Mouse (Mus musculus) heart, adult 9 months (tissue): Measurements from ENCODE around the gene Gm7544.
"Not testable (repeated sequence)": the region's sequence is repeated elsewhere in the genome, so short reads cannot be mapped to it uniquely, and the experiment has no call there.

Source experiments
- DNase-seq, 2 experiments: peaks; one replicate each; pipeline ENCODE4 v3.0.0; 2022; ENCODE audit warnings: low spot score in 2 of 2

Gene Gm7544

GRCm38 (mm10) chr1:82955913-82956312, at the start of gene Gm7544:
Gene Gm7544 (minus strand): TSS chr1:82956013.
- DNase-seq, result not testable (repeated sequence)

DNA sequence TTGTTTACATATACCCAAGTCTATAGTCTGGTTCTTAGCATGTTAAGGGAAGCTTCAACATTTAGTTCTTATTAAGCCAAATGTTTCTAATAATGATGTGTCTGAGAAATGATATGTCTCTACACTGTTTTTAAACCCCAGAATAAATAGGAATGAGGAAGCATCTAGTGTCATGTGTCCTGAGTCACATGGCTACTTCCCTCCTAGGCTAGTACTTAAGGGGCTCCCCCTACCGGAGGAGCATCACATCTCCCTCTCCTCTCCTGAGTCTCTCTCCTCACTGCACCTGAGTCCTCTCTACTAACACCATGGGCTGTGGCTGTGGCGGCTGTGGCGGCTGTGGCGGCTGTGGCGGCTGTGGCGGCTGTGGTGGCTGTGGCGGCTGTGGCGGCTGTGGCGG, 44.5 kb upstream of the Gm7544 start, which contains the start of gene Gm47959:
Gene Gm47959 (plus strand): TSS at position 243 of the 400 bp plus-strand sequence.
- not testable (repeated sequence) for DNase-seq

DNA sequence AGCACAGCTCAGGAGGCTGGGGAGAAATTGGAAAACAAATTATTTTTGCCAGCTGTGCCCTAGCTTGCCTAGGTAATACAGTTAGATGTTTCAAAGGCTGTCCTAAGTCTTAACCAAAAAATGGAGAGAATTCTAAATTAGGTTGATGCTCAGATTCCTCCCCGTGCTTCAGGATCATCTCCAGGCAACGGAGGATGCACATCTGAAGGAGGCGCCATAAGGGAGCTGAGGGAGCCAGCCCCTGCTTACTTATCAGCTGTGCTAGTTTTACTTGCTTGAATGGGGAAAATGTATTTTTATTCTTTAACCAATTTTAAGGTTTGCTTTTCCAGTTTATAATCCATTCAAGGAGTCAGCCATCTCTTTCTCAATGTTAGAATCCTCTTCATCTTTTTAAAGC, 38.1 kb upstream of the Gm7544 start:
- no peak for DNase-seq

DNA sequence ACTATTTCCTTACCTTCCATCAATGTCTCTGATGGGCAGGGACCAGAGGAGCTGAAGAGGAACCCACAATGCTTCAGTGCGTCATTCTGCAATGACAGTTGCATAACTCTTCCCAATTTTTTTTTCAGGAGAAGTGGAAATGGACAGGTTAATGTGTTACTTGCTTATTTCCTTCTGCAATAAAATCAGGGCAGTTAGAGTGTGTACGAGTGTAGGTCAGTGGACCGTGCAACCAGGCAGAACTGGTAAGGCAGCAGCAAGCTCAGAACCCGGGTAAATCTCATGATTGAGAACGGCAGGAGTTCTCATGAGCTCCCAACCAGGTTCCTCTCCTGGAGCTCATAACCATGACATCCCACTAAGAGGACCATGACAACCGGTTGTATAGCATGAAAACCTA, 36.3 kb upstream of the Gm7544 start:
- DNase-seq, result no peak

GRCm38 (mm10) chr1:82991596-82991995, 35.8 kb upstream of the Gm7544 start:
- no peak for DNase-seq

GRCm38 (mm10) chr1:82991062-82991461, 35.2 kb upstream of the Gm7544 start:
- no peak for DNase-seq

GRCm38 (mm10) chr1:82987530-82988198, 31.9 kb upstream of the Gm7544 start:
- DNase-seq, result peak; percentile 11 to 66

GRCm38 (mm10) chr1:82986738-82987137, 30.9 kb upstream of the Gm7544 start:
- no peak for DNase-seq

- DNase-seq, result no peak
These were observed 22.0 kb upstream of the Gm7544 start for GRCm38 (mm10) chr1:82977840-82978239.

DNA sequence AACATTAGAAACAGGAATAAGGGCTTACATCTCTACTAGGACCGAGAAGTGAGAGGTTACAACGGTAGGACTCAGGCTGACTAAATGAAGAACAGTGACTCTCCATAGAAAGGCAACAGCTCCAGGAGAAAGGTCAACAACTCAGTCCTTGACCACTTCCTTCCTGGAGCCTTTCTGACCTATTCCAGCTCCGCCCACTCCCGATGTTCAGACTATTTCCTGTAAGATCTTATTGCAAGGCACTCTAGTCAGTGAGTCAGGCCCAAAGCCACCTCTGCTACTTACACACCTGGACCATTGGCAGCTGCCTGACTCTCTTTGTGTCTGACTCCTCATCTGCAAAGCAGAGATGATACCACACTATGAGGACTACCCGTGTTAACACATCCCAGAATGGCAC, 19.9 kb upstream of the Gm7544 start:
- DNase-seq, result no peak

DNA sequence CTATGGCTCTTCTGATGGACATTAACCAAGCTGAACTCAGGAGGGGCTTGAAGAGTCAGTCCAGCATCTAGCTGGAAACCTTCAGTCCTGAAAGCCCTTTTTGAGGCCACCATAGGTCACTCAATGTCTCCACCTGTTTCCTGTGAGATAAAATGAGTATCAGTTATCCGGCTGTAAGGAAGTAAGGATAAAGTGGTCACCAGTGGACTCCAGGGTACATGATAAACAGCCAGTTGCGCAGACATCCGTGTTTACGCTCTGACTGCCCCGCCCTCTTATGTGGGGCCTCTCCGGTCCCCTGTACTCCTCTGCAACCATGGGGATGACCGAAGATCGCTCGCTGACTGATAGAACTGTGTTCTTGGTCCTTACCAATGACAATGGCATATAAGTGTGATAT, 18.5 kb upstream of the Gm7544 start:
- DNase-seq, result no peak

DNA sequence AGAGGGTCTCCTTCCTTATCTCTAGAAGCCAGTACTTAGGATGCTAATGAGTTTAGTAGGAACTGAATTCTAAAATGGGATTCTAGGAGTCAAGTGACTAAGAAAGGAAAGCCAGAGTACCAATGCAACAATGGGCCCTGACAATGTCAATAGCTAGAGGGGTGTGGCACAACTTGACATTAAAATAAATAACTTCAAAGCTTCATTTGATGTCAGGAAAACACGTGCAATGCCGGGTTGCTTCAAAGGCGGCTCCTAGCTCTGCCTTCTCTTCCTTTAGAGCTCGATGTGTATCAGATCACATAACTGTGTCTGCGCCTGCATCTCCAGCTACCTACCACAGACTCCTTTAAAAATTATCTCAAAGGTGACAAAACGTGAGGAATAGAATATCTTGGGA, 18.1 kb upstream of the Gm7544 start:
- DNase-seq, result no peak

- no peak for DNase-seq
These were observed 17.4 kb upstream of the Gm7544 start for GRCm38 (mm10) chr1:82973244-82973643.

DNA sequence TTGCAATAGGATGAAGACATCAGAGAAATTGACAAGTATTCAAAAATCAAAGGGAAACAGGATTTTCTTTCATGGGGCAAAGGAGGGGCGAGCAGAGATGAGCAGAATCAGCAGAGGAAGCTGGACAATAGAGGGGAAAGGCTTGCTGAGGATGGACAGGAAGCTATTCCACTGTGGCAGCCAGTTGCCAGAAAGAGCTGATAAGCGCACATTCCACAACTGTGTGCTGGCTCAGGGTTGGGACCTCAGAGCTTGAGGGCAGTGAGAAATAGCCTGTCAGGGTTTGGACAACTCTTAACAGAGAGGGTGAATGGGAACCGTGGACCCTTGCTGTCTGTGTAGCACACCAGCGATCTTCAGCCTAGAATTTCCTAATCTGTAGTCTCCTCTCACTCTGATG, 16.2 kb upstream of the Gm7544 start:
- DNase-seq, result peak; percentile 18 to 21

DNA sequence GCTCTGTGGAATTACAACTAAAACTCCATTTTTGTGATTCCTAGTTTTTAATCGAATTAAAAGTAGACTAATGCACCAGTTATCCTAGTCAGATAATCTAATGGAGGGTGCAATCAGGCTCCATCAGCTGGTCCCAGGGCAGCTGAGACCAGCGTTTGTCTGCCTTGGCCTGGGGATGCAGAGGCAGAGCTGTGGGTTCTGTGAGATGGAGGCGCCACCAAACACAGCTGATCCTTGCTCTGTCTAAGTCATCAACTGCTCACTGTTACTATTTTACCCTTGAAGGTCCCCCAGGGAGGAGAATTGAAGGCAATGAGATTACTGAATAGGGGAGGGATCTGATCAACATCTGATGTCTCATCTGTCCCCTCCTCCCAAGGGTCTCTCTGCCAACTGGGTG, 10.6 kb upstream of the Gm7544 start:
- DNase-seq, result no peak

- no peak for DNase-seq
These were observed 4.1 kb upstream of the Gm7544 start, which contains the start of gene Gm47955 for GRCm38 (mm10) chr1:82959870-82960385. Gene Gm47955 (plus strand): TSS chr1:82960286.

DNA sequence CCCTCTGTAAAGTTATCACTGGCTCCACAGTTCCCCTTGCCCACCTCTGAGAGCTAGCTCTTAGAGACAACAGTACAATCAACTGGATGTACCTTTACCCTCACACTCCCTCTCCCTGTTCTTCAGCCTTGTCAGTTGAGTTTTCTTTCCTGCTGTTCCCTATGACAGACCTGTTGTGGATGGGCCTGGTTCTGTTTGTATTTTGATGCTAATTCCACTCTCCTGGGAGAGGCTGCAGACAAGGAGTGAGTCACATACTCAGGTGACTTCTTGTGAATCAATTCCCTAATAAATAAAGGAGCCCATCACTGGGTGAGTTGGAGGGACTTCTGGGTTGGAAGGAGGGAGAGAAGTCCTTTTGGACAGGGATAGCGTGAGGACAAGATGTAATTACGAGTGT, 7.2 kb downstream of the Gm7544 start:
- DNase-seq, result no peak

- not testable (repeated sequence) for DNase-seq
These were observed 9.8 kb downstream of the Gm7544 start for GRCm38 (mm10) chr1:82946029-82946428.

- not testable (repeated sequence) for DNase-seq
These were observed 12.5 kb downstream of the Gm7544 start, which contains the start of gene A030003K21Rik for GRCm38 (mm10) chr1:82943295-82943694. Gene A030003K21Rik (minus strand): TSS chr1:82943388.

GRCm38 (mm10) chr1:82942505-82942904, 13.3 kb downstream of the Gm7544 start:
- not testable (repeated sequence) for DNase-seq

DNA sequence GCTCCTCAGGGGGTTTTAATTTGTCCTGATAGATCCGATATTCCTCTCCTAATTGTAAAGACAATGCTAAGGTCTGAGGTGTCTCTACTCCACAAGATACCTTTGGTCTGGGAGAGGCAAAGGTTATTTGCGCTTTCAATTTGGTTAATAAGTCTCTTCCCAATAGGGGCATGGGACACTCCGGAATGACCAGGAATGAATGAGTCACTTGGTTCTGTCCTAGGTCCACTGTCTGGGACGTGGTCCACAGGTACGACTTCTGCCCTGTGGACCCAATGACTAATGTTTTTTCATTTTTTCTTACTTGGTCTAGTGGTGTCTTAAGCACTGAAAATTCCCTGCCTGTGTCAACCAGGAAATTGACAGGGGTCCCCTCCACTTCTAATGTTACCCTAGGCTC, 17.1 kb downstream of the Gm7544 start:
- no peak for DNase-seq

DNA sequence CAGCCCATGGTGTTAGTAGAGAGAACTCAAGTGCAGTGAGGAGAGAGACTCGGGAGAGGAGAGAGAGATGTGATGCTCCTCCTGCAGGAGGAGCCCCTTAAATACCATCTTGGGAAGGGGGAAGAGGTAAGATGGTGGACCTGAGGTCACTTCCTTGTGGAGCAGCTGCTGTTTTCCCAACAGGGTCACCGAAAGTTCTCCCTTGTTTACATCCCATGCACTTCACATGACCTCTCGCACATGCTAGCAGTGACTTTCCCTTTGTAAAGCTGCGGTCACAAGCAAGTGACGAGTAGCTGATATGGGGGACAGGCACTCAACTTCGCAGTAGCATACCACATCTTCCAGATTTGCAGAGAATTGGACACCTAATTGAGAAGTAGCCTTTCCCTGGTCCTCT, 24.5 kb downstream of the Gm7544 start, which contains the start of gene Gm6217:
Gene Gm6217 (minus strand): TSS at position 74 of the 400 bp plus-strand sequence.
- DNase-seq, result not testable (repeated sequence)

- DNase-seq, result not testable (repeated sequence)
These were observed 25.3 kb downstream of the Gm7544 start for GRCm38 (mm10) chr1:82930558-82930957.
